Mouse (Mus musculus) MN1 (cell line): ENCODE data around the gene Rbm4.
"Not testable (repeated sequence)": the region's sequence is repeated elsewhere in the genome, so short reads cannot be mapped to it uniquely, and the experiment has no call there.

Experiments
- DNase-seq: peaks from one replicate; pipeline ENCODE4 v3.0.0-alpha.2; 2016; ENCODE audit warnings: low spot score

The Rbm4 gene

GRCm38 (mm10) chr19:4797846-4798245, 4.1 kb upstream of the Rbm4 start:
- no peak for DNase-seq

DNA sequence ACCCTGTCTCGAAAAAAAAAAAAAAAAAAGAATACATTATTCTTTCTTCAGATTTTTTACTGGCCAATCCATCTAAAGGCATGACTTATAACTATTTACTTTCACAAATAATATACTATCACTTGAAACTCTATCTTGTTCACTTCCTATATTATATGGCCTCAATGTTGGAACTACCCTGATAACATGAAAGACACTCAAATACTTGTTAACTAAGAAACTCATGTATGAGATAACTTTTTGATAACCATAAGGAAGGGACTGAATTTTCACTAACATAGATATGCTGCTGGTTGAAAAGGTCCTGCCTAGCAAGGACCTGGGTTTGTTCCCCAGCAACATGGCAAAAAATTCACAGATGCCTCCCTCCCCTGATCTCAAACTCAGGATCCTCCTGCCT, 2.2 kb upstream of the Rbm4 start:
- no peak for DNase-seq

GRCm38 (mm10) chr19:4793281-4793830, 345 bp downstream of the Rbm4 start:
- DNase-seq, result no peak

DNA sequence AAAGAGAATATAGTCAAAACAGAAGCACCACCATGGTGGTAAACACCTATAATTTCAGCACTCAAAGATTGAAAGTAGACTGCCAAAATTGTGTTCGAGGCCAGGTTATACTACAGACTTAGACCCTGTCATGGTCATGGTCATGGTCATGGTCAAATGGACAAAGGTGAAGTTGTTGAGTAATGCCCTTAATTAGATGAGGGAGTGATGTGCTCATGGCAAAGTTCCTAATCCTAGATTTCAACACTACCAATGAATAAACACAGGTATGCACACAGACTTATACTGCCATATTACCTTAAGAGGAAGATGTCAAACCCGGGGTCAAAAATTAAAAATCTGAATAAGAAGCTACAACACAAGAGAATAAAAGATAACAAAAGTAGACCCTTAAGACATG, 7.4 kb downstream of the Rbm4 start:
- no peak for DNase-seq

- DNase-seq, result no peak
Measured at GRCm38 (mm10) chr19:4785206-4785605, 8.5 kb downstream of the Rbm4 start.

GRCm38 (mm10) chr19:4782891-4783290, 10.8 kb downstream of the Rbm4 start:
- DNase-seq, result no peak

- DNase-seq, result no peak
Measured at GRCm38 (mm10) chr19:4772785-4773184, 20.9 kb downstream of the Rbm4 start.

- DNase-seq, result no peak
Measured at GRCm38 (mm10) chr19:4767507-4768148, 26.1 kb downstream of the Rbm4 start.

DNA sequence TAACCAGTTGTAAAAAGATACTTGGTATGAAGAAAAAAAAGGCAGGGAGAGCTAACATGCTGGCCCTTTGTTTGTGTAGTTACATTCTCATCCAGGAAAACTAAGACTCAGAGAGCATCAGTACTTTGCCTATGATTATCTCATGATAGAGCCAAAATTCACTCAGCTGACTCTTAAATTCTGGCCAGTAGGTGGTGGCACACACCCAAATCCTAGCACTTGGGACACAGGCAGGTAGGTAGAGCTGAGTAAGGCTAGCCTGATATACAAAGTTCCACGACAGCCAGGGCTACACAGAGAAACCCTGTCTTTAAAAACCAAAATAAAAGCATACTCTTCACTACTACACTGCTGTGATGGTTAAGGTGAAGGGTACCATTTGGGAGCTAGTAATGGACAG, 30.8 kb downstream of the Rbm4 start:
- no peak for DNase-seq

DNA sequence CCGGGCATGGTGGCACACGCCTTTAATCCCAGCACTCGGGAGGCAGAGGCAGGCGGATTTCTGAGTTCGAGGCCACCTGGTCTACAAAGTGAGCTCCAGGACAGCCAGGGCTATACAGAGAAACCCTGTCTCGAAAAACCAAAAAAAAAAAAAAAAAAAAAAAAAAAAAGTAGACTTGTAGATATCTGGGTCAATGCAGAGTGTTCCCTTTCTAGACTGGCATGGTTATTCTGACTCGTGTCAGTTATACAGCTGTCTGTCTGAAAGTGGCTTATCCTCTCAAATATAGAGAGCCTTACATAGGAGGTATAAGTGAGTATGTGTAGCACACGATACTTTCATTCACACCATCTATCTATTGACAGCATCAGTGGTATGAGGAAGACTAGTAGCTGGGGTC, 33.2 kb downstream of the Rbm4 start:
- not testable (repeated sequence) for DNase-seq

GRCm38 (mm10) chr19:4756921-4757320, 36.8 kb downstream of the Rbm4 start:
- DNase-seq, result no peak

GRCm38 (mm10) chr19:4756193-4756911, 37.3 kb downstream of the Rbm4 start, which contains the start of gene Rbm4b:
Gene Rbm4b, plus strand, starts transcription at chr19:4756497.
- peak; percentile 92 for DNase-seq

DNA sequence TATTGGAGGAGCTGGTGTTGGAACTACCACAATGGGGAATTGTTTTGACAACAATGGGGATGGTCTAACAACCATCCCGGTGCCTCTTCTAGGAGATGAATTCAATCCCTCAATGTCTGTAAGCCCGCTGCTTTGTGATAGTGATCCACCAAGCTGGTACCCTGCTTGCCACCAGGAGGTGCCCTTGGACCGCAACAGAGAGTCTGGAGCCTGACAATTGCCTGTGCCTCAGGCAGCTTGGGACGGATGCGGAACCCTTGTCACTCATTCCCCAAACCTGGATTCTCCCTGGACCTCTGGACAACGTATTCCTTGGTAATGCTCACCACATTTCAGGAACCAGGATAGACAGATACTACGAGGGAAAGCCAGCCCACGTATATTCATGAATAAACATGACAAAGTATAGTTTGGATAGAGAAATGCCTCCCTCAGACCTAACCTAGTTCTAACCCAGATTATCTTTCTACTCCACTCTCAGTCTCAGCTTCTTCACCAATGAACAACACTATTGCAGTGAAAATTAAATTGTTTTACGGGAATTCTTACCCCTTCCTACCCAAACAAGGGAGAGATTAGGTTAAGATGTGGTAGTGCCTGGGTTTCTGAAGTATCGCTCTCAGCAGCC, 38.0 kb downstream of the Rbm4 start:
- peak; percentile 84 for DNase-seq

DNA sequence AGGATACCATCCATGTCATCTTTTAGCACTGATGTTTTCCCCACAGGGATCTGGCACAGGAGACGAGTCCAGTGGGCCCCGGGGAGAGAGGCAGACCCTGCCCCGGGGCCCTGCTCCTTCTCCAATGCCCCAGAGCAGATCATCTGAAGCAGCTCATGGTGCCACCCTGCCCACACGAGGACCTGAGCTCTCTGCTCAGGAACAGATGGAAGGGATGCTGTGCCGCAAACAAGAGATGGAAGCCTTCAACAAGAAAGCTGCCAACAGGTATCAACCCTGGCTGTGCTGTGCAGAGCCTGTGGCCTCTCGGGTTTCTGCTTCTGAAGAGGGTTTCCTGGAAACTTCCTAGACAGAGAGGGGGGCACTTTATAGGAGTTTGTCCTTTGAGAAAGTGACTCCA, 43.7 kb downstream of the Rbm4 start:
- no peak for DNase-seq

DNA sequence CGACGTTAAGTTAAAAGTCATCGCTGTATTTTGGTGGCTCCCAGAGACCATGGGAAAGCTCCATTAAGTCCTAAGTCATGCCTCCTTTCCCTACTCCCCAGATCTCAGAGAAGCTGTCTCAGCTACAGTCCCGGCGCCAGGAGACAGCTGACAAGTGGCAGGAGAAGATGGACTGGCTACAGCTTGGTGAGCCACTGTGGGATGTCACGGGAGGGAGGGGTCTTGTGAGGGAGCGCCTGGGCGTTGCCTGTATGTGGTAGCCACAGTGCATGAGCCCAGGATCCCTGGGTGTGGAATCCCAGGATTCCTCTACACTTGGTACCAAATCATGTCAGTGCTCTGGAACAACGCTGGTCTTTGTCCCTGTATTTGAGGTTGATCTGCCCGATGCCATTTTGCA, 45.2 kb downstream of the Rbm4 start:
- no peak for DNase-seq

DNA sequence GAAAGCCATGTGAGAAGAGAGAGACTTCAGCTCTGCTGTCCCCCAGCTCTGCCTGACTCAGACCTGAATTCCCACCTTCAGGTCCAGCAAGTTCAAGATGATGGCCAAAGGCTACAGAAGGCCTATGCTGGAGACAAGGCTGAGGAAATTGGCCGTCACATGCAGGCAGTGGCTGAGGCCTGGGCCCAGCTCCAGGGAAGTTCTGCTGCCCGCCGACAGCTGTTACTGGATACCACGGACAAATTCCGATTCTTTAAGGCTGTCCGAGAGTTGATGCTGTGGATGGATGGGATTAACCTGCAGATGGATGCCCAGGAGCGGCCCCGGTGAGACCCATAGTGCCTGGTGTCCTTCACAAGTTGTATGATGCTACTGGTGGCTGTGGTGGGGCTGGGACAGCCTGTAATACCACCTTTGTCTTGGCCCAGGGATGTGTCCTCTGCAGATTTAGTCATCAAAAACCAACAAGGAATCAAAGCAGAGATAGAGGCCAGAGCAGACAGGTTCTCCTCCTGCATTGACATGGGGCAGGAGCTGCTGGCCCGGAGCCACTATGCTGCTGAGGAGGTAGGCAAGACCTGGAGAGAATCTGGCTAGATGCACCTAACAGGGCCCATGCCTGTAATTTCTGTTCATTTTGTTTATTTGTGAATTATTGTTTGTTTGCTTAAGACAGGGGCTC, 45.9 kb downstream of the Rbm4 start:
- DNase-seq, result no peak

GRCm38 (mm10) chr19:4746611-4747010, 47.1 kb downstream of the Rbm4 start:
- no peak for DNase-seq

GRCm38 (mm10) chr19:4745681-4746080, 48.0 kb downstream of the Rbm4 start:
- DNase-seq, result no peak

DNA sequence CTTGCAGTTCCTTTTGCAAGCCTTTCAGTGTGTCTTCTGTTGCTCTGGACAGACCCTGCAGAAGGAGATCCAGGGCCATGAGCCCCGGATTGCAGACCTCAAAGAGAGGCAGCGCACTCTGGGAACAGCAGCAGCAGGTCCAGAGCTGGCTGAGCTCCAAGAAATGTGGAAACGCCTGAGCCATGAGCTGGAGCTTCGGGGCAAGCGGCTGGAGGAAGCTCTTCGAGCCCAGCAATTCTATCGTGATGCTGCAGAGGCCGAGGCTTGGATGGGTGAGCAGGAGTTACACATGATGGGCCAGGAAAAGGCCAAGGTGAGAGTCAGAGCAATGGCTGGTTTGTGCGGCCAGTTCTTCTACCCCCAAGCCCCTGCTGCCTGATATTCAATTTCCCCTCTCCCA, 48.6 kb downstream of the Rbm4 start:
- peak; percentile 65 for DNase-seq

DNA sequence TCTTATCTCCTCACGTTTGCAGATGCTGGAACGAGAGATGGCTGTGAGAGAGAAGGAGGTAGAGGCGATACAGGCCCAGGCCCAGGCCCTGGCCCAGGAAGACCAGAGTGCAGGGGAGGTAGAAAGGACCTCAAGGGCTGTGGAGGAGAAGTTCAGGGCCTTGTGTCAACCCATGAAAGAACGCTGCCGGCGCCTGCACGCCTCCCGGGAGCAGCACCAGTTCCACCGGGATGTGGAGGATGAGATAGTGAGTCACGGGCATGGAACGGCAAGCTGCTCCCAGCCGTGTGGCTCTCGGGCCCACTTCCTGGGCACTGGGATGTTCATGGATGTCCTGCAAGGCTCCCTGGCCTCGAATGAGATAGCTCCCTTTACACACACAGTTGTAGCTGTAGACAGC, 49.7 kb downstream of the Rbm4 start:
- DNase-seq, result peak; percentile 23

DNA sequence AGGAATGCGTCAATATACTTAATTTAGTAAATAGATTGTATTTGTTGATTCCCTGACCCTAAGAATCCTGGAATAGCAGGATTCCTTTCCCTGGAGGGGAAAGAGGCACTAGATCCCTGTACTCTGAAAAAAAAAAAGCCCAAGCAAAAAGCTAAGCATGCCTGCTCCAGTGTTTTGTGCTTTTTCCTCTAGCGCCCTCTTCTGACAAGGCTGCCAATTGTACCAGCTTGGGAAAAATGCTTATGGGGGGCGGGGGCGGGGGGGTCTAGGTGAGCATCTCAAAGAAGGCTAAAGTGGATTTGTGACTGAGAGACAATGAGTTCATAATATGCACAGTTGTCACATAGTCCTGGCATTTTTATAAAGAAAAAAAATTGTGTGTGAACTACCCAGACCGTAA, 50.2 kb downstream of the Rbm4 start:
- peak; percentile 37 for DNase-seq

- DNase-seq, result no peak
Measured at GRCm38 (mm10) chr19:4742229-4742628, 51.5 kb downstream of the Rbm4 start.
